Mouse (Mus musculus): Measurements from ENCODE around the gene Lmod3. TPM values are rescaled to one million over a fixed set of nuclear protein-coding genes. Genes with fewer than 3 reads are reported as not detected.

Gene Lmod3
- 0.07 TPM in 1 of 2 replicates, not detected in the other for polyA plus RNA-seq (2015; fragmentation: Nextera tagmentation; extraction: Ambion mirVana)

- Histone ChIP-seq H3K36me3 (no peaks in the 10 kb centered on the region), H3K4me3 (replicated peaks) (no peak within 1 kb of the TSS), H3K27me3 (no peaks in the 10 kb centered on the region), H3K27ac (no peak within 1 kb of the TSS), H3K9me3 (no peaks in the 10 kb centered on the region), H3K4me1 (replicated peaks) (no peaks in the 10 kb centered on the region), H3K4me2 (replicated peaks) (no peak within 1 kb of the TSS), H3K9ac (replicated peaks) (no peak within 1 kb of the TSS)
- 34% methylated on average over 9 of the region's 9 CpGs for WGBS
- ATAC-seq, result no peak
These were observed at the start of gene Lmod3 for GRCm38 (mm10) chr6:97252711-97253221. Gene Lmod3 (minus strand): TSS chr6:97252759.

DNA sequence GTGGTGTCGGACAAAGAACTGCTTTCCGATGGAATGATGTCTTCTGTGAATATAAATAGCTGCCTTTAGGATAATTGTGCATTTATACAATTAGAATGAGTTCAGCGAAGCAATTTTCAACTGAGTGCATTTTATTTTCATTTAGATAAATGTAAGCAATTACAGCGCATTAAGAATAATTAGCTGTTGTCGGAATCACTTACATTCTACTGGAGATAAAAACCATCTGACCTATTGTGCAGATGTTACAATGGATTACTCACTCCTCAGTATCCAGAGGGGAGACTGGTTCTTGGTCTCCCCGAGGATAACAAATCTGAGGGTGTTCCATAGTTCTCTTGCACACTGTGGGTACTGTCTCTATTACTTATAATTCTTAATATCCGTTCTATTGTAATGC lies 49.7 kb upstream of the Lmod3 start:
- no peak overlapping the region for H3K4me2 ChIP-seq (replicated peaks)
- no peaks in the 10 kb centered on the region for H3K27me3 ChIP-seq
- H3K36me3 ChIP-seq, result peaks cover 54% of the 10 kb centered on the region
- H3K9ac ChIP-seq (replicated peaks), result no peak overlapping the region
- H3K4me3 ChIP-seq (replicated peaks), result no peak overlapping the region
- 81% methylated on average over 7 of the region's 7 CpGs for WGBS
- no peaks in the 10 kb centered on the region for H3K9me3 ChIP-seq
- no peak overlapping the region for H3K27ac ChIP-seq
- no peaks in the 10 kb centered on the region for H3K4me1 ChIP-seq (replicated peaks)
- ATAC-seq, result no peak

DNA sequence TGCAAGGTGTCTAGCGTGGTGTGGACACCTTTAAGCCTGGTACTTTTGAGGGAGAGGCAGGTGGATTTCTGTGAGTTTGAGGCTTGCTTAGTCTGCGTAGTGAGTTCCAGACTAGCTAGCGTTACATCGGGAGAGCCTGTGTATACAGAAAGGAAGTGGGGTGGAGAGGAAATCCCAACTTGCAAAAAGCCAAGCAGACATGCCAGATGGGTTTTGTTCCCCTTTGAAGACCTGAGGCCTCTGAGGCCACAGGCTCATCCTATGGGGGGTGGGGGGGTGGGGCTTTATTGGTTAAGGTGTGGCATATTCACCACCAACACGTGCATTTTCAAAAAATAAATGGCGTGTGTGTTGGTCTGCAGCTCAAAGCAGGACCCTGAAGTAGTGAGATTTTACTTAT lies 48.1 kb upstream of the Lmod3 start:
- ATAC-seq, result no peak
- Histone ChIP-seq H3K27ac (no peak overlapping the region), H3K4me1 (replicated peaks) (no peaks in the 10 kb centered on the region), H3K27me3 (no peaks in the 10 kb centered on the region), H3K4me3 (replicated peaks) (no peak overlapping the region), H3K9ac (replicated peaks) (no peak overlapping the region), H3K36me3 (peaks cover 59% of the 10 kb centered on the region), H3K4me2 (replicated peaks) (no peak overlapping the region), H3K9me3 (no peaks in the 10 kb centered on the region)
- 94% methylated on average over 6 of the region's 6 CpGs for WGBS

GRCm38 (mm10) chr6:97300180-97300579 lies 47.6 kb upstream of the Lmod3 start:
- no peaks in the 10 kb centered on the region for H3K27me3 ChIP-seq
- H3K4me3 ChIP-seq (replicated peaks), result no peak overlapping the region
- WGBS, result 91% methylated on average over 6 of the region's 6 CpGs
- peaks cover 60% of the 10 kb centered on the region for H3K36me3 ChIP-seq
- no peak overlapping the region for H3K9ac ChIP-seq (replicated peaks)
- no peak overlapping the region for H3K4me2 ChIP-seq (replicated peaks)
- no peaks in the 10 kb centered on the region for H3K4me1 ChIP-seq (replicated peaks)
- no peaks in the 10 kb centered on the region for H3K9me3 ChIP-seq
- H3K27ac ChIP-seq, result no peak overlapping the region
- ATAC-seq, result no peak

GRCm38 (mm10) chr6:97297151-97297550 lies 44.6 kb upstream of the Lmod3 start:
- Histone ChIP-seq H3K4me1 (replicated peaks) (no peaks in the 10 kb centered on the region), H3K4me2 (replicated peaks) (no peak overlapping the region), H3K9me3 (no peaks in the 10 kb centered on the region), H3K4me3 (replicated peaks) (no peak overlapping the region), H3K27me3 (no peaks in the 10 kb centered on the region), H3K36me3 (peaks cover 70% of the 10 kb centered on the region), H3K27ac (no peak overlapping the region), H3K9ac (replicated peaks) (no peak overlapping the region)
- 91% methylated on average over 3 of the region's 3 CpGs for WGBS
- ATAC-seq, result no peak

DNA sequence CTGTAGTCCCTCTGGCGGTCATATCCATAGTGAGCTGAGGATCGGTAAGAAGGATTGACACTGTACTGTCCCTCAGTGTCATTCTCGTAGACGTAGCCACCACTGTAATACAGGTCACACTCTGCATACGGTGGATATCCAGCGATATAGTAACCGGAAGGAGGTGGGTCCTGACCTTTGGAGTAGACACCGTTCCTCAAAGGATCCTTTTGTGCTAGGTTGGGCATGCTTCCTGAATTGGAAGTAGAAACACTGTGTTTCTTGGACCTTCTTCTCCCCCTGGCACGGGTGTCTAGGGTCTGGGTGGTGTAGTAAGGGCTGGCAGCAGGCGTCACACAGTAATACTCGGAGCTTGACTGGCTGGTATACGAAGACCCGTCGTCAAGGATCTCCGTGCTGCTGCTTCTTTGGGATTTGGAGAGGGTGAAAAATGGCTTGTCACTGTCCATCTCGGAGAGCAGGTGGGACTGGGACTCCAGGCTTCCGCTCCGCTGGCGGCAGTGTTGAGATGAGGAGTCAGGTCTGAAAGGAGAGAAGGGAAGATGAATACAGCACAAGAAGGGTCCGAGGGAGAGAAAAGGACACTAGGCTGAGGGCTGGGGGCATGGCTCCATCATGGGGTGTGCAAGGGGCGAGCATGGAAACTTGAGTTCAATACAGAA lies 43.4 kb upstream of the Lmod3 start:
- Histone ChIP-seq H3K9me3 (no peaks in the 10 kb centered on the region), H3K27ac (no peak overlapping the region), H3K36me3 (peaks cover 80% of the 10 kb centered on the region), H3K27me3 (no peaks in the 10 kb centered on the region), H3K9ac (replicated peaks) (no peak overlapping the region), H3K4me1 (replicated peaks) (peaks cover 6% of the 10 kb centered on the region; the same call in 1 of the 2 replicates), H3K4me2 (replicated peaks) (no peak overlapping the region), H3K4me3 (replicated peaks) (no peak overlapping the region)
- WGBS, result 97% methylated on average over 21 of the region's 21 CpGs
- ATAC-seq, result no peak

DNA sequence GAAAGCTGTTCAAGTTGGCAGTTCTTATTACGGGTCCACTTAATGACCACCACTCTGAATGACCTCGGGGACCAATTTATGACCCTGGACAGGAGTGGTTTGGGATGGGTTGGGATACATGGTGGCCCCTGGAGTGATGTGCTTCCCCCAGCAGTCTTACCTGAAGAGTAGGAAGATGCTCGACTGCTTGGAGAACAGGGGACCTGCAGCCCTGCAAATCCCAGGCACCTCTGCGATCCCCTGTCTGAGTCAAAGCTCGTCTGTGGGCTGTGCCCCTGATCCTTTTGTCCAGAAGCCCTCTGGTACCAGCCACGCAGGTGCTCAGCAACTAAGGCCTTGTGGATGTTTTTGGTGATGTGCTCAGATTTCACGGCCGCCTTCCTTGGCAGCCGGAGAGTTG lies 42.9 kb upstream of the Lmod3 start:
- peaks cover 10% of the 10 kb centered on the region; the same call in 1 of the 2 replicates for H3K4me1 ChIP-seq (replicated peaks)
- no peaks in the 10 kb centered on the region for H3K9me3 ChIP-seq
- no peak overlapping the region for H3K4me3 ChIP-seq (replicated peaks)
- peaks cover 76% of the 10 kb centered on the region for H3K36me3 ChIP-seq
- H3K9ac ChIP-seq (replicated peaks), result no peak overlapping the region
- no peak overlapping the region for H3K27ac ChIP-seq
- WGBS, result 95% methylated on average over 9 of the region's 9 CpGs
- no peaks in the 10 kb centered on the region for H3K27me3 ChIP-seq
- no peak overlapping the region for H3K4me2 ChIP-seq (replicated peaks)
- no peak for ATAC-seq

DNA sequence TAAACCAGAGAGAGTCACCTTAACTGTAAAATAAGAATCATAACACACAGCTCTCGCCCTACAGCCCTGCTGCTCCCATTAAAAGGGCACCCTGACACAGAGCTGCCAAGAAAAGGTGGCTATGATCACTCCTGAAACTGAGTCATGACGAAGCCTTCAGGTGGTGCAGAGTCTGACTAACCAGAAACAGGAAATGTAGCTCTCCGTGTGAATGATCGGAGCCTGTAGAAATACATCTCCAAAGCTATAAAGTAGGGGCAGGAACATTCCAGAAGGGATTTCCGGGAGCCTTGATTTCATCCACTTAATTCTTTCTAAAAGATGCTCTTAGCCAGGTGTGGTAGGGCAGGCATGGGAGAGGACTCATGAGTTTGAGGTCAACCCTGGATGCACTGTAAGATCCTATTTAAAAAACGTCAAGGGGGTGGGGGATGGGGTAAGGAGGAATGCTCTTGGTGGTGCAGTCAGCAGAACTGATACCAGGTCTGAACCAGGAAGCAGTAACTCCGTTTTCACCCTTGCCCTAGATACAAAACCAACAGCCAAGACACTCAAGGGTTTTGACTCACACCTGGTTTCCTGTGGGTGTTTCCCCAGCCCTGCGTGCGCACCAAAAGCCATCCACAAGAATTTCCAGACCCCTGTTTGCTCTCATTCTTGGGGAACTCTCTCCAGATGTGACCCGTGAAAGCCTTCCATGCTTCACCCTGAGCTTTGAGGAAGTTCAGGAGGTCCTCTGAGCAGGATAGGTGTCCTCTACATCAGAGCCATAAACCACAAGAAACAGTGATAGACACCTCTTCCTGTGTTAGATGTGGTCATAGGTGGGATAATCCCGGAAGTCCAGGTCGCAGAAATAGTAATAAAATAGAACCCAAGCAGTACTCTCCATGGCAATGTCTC lies 41.4 kb upstream of the Lmod3 start:
- no peak for ATAC-seq
- Histone ChIP-seq H3K9ac (replicated peaks) (no peak overlapping the region), H3K27me3 (no peaks in the 10 kb centered on the region), H3K4me1 (replicated peaks) (peaks cover 10% of the 10 kb centered on the region; the same call in 1 of the 2 replicates), H3K4me2 (replicated peaks) (no peak overlapping the region), H3K4me3 (replicated peaks) (no peak overlapping the region), H3K36me3 (peaks cover 64% of the 10 kb centered on the region), H3K9me3 (no peaks in the 10 kb centered on the region), H3K27ac (no peak overlapping the region)
- WGBS, result 92% methylated on average over 12 of the region's 12 CpGs

DNA sequence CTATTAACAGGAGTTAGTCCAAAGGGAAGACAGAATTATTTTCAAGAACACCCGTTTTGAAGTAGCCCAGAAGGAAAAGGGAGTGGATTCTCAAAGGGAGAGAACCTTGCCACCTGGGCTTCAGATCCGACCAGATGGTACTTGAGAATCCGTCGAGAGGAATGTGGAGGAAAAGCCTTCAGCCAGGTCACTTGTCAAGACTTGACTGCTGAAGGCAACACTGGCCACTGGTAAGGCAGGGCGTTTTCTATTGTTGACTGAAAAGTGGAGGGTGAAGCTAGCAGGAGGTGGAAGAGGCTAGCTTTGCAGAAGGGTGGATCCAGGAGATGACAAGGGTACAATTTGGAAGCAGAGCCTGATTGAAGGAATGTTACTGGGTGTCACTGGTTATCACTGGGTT lies 40.3 kb upstream of the Lmod3 start:
- ATAC-seq, result no peak
- H3K4me2 ChIP-seq (replicated peaks), result no peak overlapping the region
- H3K36me3 ChIP-seq, result peaks cover 64% of the 10 kb centered on the region
- peaks cover 10% of the 10 kb centered on the region; the same call in 1 of the 2 replicates for H3K4me1 ChIP-seq (replicated peaks)
- H3K27me3 ChIP-seq, result no peaks in the 10 kb centered on the region
- no peak overlapping the region for H3K9ac ChIP-seq (replicated peaks)
- H3K9me3 ChIP-seq, result no peaks in the 10 kb centered on the region
- WGBS, result 84% methylated on average over 5 of the region's 5 CpGs
- no peak overlapping the region for H3K4me3 ChIP-seq (replicated peaks)
- no peak overlapping the region for H3K27ac ChIP-seq

GRCm38 (mm10) chr6:97292096-97292495 lies 39.5 kb upstream of the Lmod3 start:
- H3K9ac ChIP-seq (replicated peaks), result no peak overlapping the region
- peaks cover 10% of the 10 kb centered on the region; the same call in 1 of the 2 replicates for H3K4me1 ChIP-seq (replicated peaks)
- H3K4me3 ChIP-seq (replicated peaks), result no peak overlapping the region
- no peaks in the 10 kb centered on the region for H3K9me3 ChIP-seq
- no peak overlapping the region for H3K27ac ChIP-seq
- ATAC-seq, result no peak
- no peaks in the 10 kb centered on the region for H3K27me3 ChIP-seq
- H3K4me2 ChIP-seq (replicated peaks), result no peak overlapping the region
- H3K36me3 ChIP-seq, result peaks cover 64% of the 10 kb centered on the region
- WGBS, result 95% methylated on average over 3 of the region's 3 CpGs

DNA sequence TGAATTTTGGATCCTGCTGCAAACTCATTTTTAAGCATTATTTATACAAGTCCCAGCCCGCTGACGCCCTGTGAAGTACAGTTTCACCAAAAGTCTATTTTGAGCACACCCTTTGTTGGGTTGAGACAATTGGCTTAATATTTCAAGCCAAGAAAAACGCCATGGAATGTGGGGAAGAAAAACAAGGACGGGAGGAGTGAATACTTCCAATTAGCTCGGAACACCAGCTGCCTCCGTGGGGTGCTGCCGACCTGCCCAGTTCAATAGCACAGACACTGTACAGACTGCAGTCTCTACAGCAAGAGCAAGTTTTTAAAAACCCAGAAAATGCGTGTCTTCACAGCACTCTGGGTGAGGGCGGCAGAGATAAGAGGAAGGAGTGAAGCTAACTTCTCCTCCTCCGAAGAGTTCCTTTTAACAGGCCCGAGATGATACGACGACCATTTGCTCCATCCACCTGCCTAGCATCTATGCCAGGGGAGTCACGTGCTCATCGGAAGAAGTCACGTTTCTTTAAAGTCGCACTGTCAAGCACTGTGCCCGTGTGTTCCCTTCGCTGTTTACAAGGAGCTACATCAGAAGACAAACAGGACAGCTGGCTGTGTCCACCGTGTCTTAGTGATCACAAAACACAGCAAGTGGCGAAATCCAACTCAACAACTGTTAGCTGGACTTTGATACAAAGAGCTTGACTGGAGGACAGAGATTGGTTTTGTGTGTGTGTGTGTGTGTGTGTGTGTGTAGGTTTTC lies 38.8 kb upstream of the Lmod3 start:
- no peak for ATAC-seq
- H3K36me3 ChIP-seq, result peaks cover 58% of the 10 kb centered on the region
- H3K27me3 ChIP-seq, result no peaks in the 10 kb centered on the region
- no peak overlapping the region for H3K9ac ChIP-seq (replicated peaks)
- no peak overlapping the region for H3K27ac ChIP-seq
- peaks cover 10% of the 10 kb centered on the region; the same call in 1 of the 2 replicates for H3K4me1 ChIP-seq (replicated peaks)
- no peak overlapping the region for H3K4me2 ChIP-seq (replicated peaks)
- WGBS, result 71% methylated on average over 21 of the region's 21 CpGs
- no peak overlapping the region for H3K4me3 ChIP-seq (replicated peaks)
- no peaks in the 10 kb centered on the region for H3K9me3 ChIP-seq
